Mouse (Mus musculus) liver, adult 2 months (tissue): ENCODE measurements around the gene Rragc. TPM values are rescaled to one million over a fixed set of nuclear protein-coding genes. Genes with fewer than 3 reads are reported as not detected.

ENCODE experiments used
- DNase-seq: peaks from one replicate; pipeline ENCODE4 v3.0.0-alpha.2; 2011; ENCODE audit warnings: low read depth, low spot score; ENCODE audit errors: extremely low read depth
- H3K27ac ChIP-seq: fragments of 200-500 bp; replicated peaks from 2 replicates; pipeline ENCODE4 v1.5.1; 2012; ENCODE audit warnings: low read depth, mild to moderate bottlenecking, control low read depth, inconsistent platforms, low read length; ENCODE audit not compliant: insufficient read depth
- H3K27me3 ChIP-seq: fragments of 200-500 bp; 2 replicates; pipeline ENCODE4 v1.6.1; 2012; ENCODE audit warnings: mild to moderate bottlenecking, moderate library complexity, low read length, inconsistent platforms; ENCODE audit not compliant: control insufficient read depth, insufficient read depth
- H3K36me3 ChIP-seq: fragments of 200-500 bp; 2 replicates; pipeline ENCODE4 v1.6.1; 2012; ENCODE audit warnings: low read length, inconsistent platforms; ENCODE audit not compliant: control insufficient read depth, insufficient read depth
- H3K4me1 ChIP-seq: fragments of 200-500 bp; 2 replicates; pipeline ENCODE4 v1.6.1; 2011; ENCODE audit warnings: low read length; ENCODE audit not compliant: control insufficient read depth, insufficient read depth
- H3K4me3 ChIP-seq: fragments of 200-500 bp; 2 replicates; pipeline ENCODE4 v1.5.1; 2011; ENCODE audit warnings: low read depth, mild to moderate bottlenecking, control low read depth, low read length, moderate library complexity; ENCODE audit not compliant: insufficient read depth
- H3K79me2 ChIP-seq: fragments of 200-500 bp; 2 replicates; pipeline ENCODE4 v1.6.1; 2012; ENCODE audit warnings: inconsistent platforms, mild to moderate bottlenecking, low read length, moderate library complexity; ENCODE audit not compliant: control insufficient read depth, insufficient read depth
- H3K9ac ChIP-seq: fragments of 200-500 bp; 2 replicates; pipeline ENCODE4 v1.6.1; 2012; ENCODE audit warnings: low read depth, mild to moderate bottlenecking, control low read depth, inconsistent platforms, low read length
- CTCF ChIP-seq: fragments of 200-500 bp; IDR thresholded peaks from 2 replicates; pipeline ENCODE4 v1.5.1; 2011; ENCODE audit warnings: low read depth, low read length, control low read depth
- POLR2A ChIP-seq: fragments of 200-500 bp; IDR thresholded peaks from 2 replicates; pipeline ENCODE4 v1.6.1; 2011; ENCODE audit warnings: low read length, control low read depth; ENCODE audit not compliant: insufficient read depth; ENCODE audit errors: extremely low read depth
- WGBS: fragments of 180-500 bp; shearing (Covaris S2); methylation state at CpG from one replicate; pipeline ENCODE4 v1.1.7; 2018; 5-methylcytosine and 5-hydroxymethylcytosine counted together
- polyA plus RNA-seq: library from polyadenylated mRNA; depleted of rRNA; stranded (reverse); fragments of >200 nt; gene quantifications from 2 replicates; pipeline ENCODE4 v1.2.3, GENCODE M21; 2012; rRNA removed
- total RNA-seq: library from RNA; depleted of rRNA; stranded (reverse); fragments of >200 nt; gene quantifications from 2 replicates; pipeline ENCODE4 v1.2.3, GENCODE M21; 2014; rRNA removed

Gene Rragc
- total RNA-seq: 32.7 and 41.6 TPM in 2 replicates
- 26.1 and 27.3 TPM in 2 replicates for polyA plus RNA-seq

DNA sequence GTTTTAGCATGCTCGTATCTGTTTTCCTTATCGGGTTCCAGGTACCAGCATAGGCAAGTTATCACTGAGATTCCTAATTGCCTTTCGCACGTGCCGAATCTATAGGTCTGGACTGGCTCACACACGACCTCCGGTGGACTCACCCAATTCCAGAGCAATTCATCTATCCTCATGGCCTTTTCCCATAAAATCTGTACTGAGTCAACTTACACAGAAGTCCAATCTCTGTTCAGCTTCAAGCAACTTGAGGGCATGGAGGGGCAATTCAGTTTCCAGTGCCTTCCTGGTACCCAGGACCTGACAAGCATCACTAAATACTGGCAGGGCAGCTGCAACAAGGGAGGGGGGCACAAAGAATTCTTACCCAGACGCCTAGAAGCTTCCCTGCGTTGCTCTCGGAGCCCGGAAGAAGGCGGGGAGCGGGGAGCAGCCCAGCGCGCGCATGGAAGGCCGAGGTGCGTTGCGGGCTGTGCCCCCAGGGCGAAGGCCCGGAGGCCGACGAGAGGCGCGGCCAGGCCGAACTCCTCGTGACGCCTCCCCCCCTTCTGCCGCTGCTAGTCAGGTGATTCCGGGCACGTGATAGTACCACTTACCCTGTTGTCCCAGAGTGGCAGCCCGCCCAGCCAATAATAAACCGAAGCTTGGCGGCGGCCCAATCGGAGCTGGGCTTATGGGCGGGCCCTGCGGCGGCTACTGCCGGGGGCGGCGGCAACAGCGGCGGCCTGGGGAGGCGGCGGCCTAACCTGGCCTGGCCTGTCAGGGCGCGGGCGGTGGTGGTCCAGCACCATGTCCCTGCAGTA, at the start of gene Rragc:
TSS of gene Rragc (plus strand) at position 699 of the 800 bp plus-strand sequence.
- peak; percentile 90 for DNase-seq
- peaks cover 18% of the 10 kb centered on the region for H3K36me3 ChIP-seq
- H3K27ac ChIP-seq: peak within 1 kb of the TSS; percentile 85
- peak within 1 kb of the TSS; percentile 93 for H3K4me3 ChIP-seq
- peaks cover 29% of the 10 kb centered on the region for H3K79me2 ChIP-seq
- peak; percentile 72 for TF ChIP-seq POLR2A
- no peak for TF ChIP-seq CTCF
- WGBS: under 1% methylated on average over 49 of the region's 49 CpGs
- H3K9ac ChIP-seq: peak within 1 kb of the TSS; percentile 98
- H3K27me3 ChIP-seq: no peaks in the 10 kb centered on the region
- peaks cover 10% of the 10 kb centered on the region; the same call in 1 of the 2 replicates for H3K4me1 ChIP-seq

DNA sequence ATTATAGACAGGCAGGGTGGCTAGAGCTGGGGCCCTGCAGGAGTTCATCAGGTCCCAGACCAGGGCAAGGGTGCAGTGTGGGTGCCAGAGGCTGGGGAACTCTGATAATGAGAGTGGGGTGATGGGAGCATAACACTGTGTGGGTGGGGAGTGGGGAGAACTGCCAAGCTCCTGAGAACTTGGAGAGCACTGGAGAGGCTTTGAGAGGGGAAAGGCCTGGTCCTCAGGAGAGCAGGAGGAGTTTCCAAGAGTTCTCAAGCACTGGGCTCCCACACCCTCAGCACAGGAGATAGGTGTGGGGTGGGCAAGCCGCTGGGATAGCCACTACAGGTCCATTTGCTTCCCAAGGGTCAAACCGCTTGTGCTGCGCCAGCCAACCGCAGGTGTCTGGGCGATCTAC, 23.5 kb upstream of the Rragc start:
- H3K79me2 ChIP-seq: no peaks in the 10 kb centered on the region
- H3K27ac ChIP-seq: no peak overlapping the region
- no peak for DNase-seq
- 91% methylated on average over 5 of the region's 5 CpGs for WGBS
- no peak overlapping the region for H3K9ac ChIP-seq
- no peak for TF ChIP-seq POLR2A
- H3K4me3 ChIP-seq: no peak overlapping the region
- no peaks in the 10 kb centered on the region for H3K27me3 ChIP-seq
- no peaks in the 10 kb centered on the region for H3K4me1 ChIP-seq
- H3K36me3 ChIP-seq: no peaks in the 10 kb centered on the region

DNA sequence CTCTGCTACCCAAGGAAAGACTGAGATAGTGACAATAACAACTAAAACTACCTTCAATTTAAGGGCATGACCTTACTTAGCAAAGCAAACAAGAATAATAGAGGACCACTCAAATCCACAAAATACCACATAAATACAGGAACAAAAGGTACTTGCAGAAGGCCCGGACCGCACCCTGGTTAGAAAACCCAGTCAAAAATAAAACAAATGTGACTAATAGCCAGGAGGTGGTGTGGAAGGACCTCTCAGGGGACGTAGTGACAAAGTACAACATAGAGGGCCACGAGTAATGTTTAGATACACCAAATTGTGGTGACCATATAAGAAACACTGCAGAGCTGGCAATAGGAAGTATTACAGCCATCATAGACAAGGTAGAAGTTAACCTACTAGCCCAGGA, 23.0 kb upstream of the Rragc start:
- no peak overlapping the region for H3K9ac ChIP-seq
- no peak for DNase-seq
- H3K4me3 ChIP-seq: no peak overlapping the region
- no peak overlapping the region for H3K27ac ChIP-seq
- WGBS: 82% methylated on average over 4 of the region's 4 CpGs
- H3K4me1 ChIP-seq: no peaks in the 10 kb centered on the region
- no peaks in the 10 kb centered on the region for H3K79me2 ChIP-seq
- TF ChIP-seq CTCF (no peak), POLR2A (no peak)
- no peaks in the 10 kb centered on the region for H3K27me3 ChIP-seq
- H3K36me3 ChIP-seq: no peaks in the 10 kb centered on the region

DNA sequence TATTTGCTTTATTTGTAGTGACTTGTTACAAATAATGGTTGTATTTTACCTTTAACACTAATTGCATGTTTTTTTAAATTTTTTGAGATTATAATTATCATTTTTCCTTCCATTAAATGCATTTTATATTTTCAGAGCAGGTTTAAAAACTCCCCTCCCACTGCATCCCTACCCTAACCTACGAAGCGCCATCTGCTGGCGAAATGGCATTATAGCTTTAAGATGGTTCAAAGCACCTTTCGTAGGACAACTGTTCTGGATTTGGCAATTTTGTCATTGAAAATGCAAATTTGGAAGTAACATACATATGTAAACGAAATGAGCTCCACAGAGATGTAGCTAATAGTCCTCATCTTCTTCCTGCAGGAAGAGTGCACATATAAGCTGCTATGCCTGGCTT, 18.6 kb upstream of the Rragc start:
- Histone ChIP-seq H3K9ac (no peak overlapping the region), H3K27me3 (no peaks in the 10 kb centered on the region), H3K79me2 (no peaks in the 10 kb centered on the region), H3K4me1 (0 out of 2 replicates have a peak, but pooled peaks cover under 1% of the 10 kb centered on the region), H3K4me3 (no peak overlapping the region), H3K36me3 (no peaks in the 10 kb centered on the region), H3K27ac (no peak overlapping the region)
- 18% methylated on average over 5 of the region's 5 CpGs for WGBS
- DNase-seq: no peak
- TF ChIP-seq CTCF: peak; percentile 63
- no peak for TF ChIP-seq POLR2A

DNA sequence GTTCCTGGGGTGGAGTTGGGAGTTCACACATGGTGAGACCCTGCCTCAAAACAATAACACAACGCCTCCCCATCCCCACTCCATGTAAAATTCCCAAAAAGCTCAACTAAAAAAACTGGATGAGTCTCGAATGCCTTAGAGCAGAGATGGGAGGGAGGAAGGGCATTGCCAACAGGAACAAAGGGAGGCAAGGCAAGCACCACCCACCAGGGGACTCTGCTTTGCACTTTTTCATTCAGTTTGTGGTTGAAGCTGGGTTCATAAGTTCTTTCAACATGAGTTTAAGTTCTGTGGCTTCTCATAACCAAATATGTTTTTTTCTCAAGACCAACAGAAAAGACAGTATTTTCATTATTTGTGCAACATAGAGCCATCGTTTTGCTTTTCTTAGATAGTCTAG, 13.8 kb upstream of the Rragc start:
- Histone ChIP-seq H3K27ac (no peak overlapping the region), H3K4me3 (no peak overlapping the region), H3K27me3 (no peaks in the 10 kb centered on the region), H3K4me1 (0 out of 2 replicates have a peak, but pooled peaks cover 2% of the 10 kb centered on the region), H3K79me2 (peaks cover 4% of the 10 kb centered on the region; the same call in 1 of the 2 replicates), H3K9ac (no peak overlapping the region), H3K36me3 (no peaks in the 10 kb centered on the region)
- TF ChIP-seq CTCF (no peak), POLR2A (no peak)
- WGBS: 78% methylated on average over 3 of the region's 3 CpGs
- no peak for DNase-seq

DNA sequence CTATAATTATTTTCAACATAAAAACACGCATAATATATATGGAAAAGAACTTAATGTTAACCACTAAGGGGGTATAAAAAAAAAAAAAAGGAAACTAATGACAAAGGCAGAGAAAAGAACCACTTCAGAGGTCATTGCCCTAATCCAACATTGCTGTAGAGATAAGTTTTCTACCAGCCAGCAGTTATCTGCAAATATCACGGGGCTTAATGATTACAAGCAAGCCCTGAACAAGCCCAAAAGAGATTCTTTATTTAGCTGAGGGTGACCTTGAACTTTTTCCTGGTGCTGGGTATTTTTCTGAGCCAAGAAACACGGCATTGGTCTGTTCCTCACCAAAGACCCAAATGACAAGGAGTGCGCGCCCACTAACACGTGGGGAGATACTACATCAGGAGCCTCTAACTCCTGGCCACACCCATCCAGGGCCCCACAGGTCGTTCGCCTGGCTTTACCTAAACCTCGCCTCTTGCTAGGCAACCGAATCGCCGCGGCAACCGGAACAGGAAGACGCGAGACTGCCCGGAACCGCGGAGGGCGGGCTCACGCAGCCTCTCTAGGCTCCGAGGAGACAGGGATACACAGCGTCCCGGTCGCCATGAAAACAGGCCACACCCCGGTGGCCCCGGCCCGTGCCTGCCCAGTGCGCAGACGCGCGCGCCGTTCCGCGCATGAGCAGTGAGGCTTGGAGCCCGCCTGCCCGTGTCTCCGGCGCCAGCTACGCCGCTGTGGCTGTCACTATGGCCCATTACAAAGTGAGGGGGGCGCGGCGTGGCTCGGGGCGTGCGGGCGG, 12.7 kb upstream of the Rragc start, which contains the start of gene Mycbp:
TSS of gene Mycbp (plus strand) at position 500 of the 793 bp plus-strand sequence.
- TF ChIP-seq CTCF (no peak), POLR2A (peak; percentile 36; the same call in 1 of the 2 replicates)
- under 1% methylated on average over 46 of the region's 49 CpGs for WGBS
- peaks cover 1% of the 10 kb centered on the region; the same call in 1 of the 2 replicates for H3K36me3 ChIP-seq
- peak within 1 kb of the TSS; percentile 73 for H3K4me3 ChIP-seq
- peak; percentile 96 for DNase-seq
- H3K27ac ChIP-seq: peak within 1 kb of the TSS; percentile 74
- H3K27me3 ChIP-seq: no peaks in the 10 kb centered on the region
- H3K4me1 ChIP-seq: 0 out of 2 replicates have a peak, but pooled peaks cover 2% of the 10 kb centered on the region
- peaks cover 8% of the 10 kb centered on the region; the same call in 1 of the 2 replicates for H3K79me2 ChIP-seq
- peak within 1 kb of the TSS; percentile 79 for H3K9ac ChIP-seq
